Mouse (Mus musculus) adrenal gland, postnatal 25 days (tissue): Measurements from ENCODE around the gene Plin5. TPM values are rescaled to one million over a fixed set of nuclear protein-coding genes. Genes with fewer than 3 reads are reported as not detected.
"Not testable (repeated sequence)": the region's sequence is repeated elsewhere in the genome, so short reads cannot be mapped to it uniquely, and the experiment has no call there.

Experiments used
- DNase-seq: peaks from one replicate; pipeline ENCODE4 v3.0.0; 2021; ENCODE audit warnings: mixed read lengths
- total RNA-seq: library from RNA; stranded (reverse); gene quantifications from 2 replicates; pipeline ENCODE4 v1.2.3, GENCODE M21; 2021

Plin5 gene
- total RNA-seq, 1 experiment from 2014 or later: 55.3 TPM

GRCm38 (mm10) chr17:56107736-56108135 lies 9.7 kb downstream of the Plin5 start:
- no peak for DNase-seq

DNA sequence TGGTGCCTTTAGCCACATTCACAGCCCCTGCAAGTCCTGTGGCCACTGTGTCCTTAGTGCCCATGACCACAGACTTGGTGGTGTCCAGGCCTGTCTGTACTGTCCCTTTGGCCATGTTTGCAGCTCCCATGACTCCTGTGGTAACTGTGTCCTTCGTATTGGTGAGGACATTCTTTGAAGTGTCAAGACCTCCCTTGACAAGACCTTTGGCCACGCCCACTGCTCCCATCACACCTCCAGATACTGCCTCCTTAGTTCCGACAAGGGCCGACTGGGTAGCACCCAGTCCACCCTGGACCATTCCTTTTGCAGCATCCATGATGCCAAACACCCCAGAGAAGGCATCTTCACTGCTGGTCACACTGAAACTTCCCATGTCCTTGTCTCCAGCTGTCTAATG lies 10.4 kb downstream of the Plin5 start:
- DNase-seq: no peak

GRCm38 (mm10) chr17:56106436-56106835 lies 11.0 kb downstream of the Plin5 start:
- DNase-seq: not testable (repeated sequence)

- DNase-seq: not testable (repeated sequence)
These were observed 12.6 kb downstream of the Plin5 start for GRCm38 (mm10) chr17:56104821-56105220.

DNA sequence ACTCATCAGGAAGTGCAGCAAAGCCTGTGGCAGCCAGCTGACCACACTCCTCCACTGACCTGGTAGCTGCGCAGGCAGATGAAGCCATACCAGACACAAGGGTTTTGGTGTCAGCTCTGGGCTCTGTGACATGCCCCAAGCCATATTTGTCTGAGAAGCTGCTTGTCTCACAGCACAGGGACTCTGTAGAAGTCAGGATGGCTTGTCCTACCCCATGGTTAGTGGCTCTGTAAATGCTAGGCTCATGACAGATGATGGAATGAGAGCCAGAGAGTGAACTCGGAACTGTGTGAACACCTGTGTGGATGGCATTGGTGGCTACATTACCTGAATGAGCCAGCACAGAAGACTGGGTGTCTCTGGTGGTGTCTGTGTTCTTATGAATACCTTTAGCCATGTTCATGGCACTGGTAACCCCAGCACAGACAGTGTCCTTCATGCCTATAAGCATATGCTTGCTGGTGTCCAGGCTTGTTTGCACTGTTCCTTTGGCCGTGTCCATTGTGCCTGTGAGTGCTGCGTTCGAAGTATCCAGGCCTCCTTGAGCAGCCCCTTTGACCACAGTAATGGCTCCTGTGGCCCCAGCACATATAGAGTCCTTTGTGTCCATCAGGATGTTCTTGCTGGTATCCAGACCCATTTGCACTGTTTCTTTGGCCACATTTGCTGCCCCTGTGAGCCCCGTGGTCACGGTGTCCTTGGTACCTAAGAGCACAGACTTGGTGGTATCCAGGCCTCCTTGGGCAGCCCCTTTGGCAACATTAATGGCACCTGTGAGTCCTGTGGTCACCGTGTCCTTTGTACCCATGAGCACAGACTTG lies 13.7 kb downstream of the Plin5 start:
- DNase-seq: no peak

DNA sequence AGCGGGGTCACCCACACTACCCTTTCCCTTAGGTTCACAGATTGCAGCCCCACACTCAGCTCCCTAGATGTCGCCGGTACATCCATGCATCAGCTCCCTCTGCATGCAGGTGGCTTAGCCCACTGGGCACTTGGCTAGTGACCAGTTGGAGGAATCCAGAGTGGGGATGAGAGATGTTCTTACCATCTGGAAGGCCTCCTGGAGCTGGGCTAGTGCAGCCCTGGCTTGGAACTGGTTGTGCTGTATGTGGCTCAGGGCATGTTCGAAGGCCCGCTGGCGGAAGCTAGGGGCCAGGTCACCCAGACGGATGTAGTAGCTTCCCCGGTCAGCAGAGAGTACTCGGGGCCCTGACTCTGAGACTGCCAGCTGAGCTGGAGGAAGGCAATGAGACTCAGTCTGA lies 14.5 kb downstream of the Plin5 start:
- DNase-seq: no peak

DNA sequence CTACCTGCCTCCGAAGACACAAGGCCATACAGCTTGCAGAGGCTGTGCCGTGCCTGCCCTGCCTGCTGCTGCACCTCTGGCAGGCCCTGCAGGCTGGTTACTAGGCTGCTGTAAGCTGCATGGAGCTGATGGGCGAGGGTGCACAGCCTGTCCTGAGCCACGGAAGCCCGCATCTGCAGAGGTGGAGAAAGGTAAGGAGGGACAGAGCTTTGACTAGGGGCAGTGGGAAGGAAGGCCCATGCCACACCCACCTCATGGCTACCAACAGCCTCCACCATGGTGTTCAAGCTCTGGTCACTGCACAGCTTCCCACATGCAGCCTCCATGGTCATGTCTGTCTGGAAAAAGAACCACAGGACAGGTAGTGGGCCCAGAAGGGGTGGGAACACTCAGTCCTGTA lies 15.2 kb downstream of the Plin5 start:
- DNase-seq: no peak

DNA sequence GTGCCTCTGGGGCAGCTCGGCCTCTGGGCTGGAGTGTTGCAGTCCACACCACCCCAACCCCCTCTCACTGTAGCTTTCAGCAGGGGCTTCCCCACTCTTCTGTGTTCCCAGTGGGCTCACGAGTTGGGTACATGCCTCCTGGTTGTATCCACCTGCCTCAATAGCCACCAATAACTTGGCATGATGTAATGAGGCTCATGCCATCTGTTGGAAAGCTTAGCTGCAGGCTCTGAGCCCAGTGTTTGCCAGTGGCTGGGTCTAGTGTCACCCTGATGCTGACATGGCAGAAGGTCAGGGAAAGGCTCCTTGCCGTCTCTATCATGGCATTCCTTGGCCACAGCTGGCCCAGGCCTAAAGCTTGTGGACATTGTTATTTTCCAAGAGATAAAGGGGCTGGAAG lies 16.6 kb downstream of the Plin5 start:
- no peak for DNase-seq

- DNase-seq: no peak
These were observed 18.5 kb downstream of the Plin5 start for GRCm38 (mm10) chr17:56098711-56099572.

DNA sequence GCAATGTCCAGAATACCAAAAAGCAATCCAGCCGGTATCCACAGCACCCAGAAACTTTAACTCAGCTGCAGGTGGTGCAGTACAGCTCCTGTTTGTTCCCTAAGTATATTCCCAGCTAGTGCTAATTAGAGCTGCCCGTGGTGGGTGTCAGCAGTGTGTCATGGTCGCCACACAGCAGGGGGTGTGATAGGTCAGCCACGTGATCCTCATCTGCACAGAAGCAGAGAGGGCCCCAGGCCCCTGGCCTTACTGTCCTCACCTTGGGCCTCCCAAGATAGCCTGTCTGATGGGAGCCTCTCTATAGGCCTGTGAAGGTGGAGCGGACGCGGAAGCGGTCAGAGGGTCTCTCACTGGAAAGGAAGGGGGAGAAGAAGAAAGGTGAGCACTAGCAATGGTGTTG lies 19.2 kb downstream of the Plin5 start:
- no peak for DNase-seq

- no peak for DNase-seq
These were observed 20.5 kb downstream of the Plin5 start for GRCm38 (mm10) chr17:56096883-56097282.

GRCm38 (mm10) chr17:56092794-56093193 lies 24.6 kb downstream of the Plin5 start:
- no peak for DNase-seq

DNA sequence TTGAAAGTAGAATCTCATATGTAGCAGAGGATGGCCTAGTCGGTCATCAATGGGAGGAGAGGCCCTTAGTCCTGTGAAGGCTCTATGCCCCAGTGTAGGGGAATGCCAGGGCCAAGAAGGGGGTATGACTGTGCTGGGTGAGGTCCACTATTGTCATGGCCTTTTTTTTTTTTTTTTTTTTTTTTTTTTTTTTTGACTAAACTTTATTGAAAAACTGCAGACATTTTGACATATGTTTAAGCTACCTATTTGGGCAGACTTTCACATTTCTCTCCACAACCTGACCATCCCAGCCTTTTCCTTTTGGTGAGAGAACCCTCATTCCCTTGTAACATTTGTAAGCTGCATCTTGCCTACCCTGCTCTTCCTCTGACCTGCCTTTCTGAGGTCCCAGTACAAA lies 25.1 kb downstream of the Plin5 start:
- no peak for DNase-seq

DNA sequence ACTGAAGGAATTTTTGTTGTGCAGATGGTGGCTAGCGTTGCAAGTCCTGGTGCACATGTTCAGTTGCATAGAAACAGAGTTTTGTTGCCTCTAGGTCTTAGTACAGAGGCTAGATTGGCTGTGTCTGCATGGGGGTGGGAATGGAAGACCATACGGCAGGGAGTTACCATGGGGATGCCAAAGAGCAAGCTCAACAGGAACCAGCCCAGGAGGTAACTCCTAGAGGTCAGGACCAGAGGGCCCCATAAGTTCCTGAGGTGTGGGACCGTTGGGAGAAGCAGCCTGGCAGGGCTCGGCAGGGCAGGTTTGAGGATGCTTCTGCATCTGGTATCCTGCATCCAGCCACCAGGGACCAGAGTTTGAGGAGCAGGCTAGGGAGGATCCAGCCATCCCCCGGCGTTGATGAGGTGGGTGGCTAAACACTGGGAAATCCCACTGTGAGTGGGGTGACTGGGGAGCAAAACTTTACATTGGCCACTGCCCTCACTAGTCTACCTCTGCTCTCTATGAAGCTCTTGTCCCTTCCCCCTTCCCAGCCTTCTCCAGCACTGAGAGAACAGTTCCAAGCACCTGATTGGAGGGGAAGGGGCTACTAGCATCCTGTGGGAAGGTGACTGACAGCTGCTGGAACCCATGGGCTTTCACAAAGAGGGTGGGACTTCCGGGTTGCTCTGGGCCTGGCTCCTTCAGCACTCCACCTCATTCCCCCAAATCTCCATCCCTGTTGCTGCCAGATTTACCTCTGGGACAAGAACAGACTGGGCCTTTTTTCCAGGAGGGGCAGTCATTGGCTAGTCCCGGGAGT lies 36.4 kb downstream of the Plin5 start:
- no peak for DNase-seq

GRCm38 (mm10) chr17:56079921-56080320 lies 37.5 kb downstream of the Plin5 start:
- DNase-seq: peak; percentile 16

- DNase-seq: peak; percentile 98
These were observed 38.3 kb downstream of the Plin5 start, which contains the start of gene Hdgfl2 for GRCm38 (mm10) chr17:56078880-56079795. Hdgfl2 (plus strand) TSS chr17:56079634.

- not testable (repeated sequence) for DNase-seq
These were observed 39.0 kb downstream of the Plin5 start for GRCm38 (mm10) chr17:56078361-56078760.

DNA sequence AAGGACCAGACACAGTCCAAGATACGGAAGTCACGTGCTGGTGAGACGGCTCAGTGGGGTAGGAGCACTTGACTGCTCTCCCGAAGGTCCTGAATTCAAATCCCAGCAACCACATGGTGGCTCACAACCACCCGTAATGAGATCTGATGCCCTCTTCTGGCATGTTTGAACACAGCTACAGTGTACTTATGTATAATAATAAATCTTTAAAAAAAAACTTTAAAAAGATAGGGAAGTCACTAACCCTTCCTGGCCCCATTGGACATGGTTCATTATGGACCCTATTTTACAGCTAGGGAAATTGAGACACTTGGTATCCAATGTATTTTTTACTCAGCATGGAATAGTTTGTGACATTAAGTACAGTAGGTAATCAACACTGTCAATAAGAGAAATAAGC lies 39.9 kb downstream of the Plin5 start:
- DNase-seq: no peak

GRCm38 (mm10) chr17:56074827-56075208 lies 42.6 kb downstream of the Plin5 start, which contains the start of gene Ubxn6:
Ubxn6 (minus strand) TSS chr17:56075028.
- DNase-seq: peak; percentile 99

DNA sequence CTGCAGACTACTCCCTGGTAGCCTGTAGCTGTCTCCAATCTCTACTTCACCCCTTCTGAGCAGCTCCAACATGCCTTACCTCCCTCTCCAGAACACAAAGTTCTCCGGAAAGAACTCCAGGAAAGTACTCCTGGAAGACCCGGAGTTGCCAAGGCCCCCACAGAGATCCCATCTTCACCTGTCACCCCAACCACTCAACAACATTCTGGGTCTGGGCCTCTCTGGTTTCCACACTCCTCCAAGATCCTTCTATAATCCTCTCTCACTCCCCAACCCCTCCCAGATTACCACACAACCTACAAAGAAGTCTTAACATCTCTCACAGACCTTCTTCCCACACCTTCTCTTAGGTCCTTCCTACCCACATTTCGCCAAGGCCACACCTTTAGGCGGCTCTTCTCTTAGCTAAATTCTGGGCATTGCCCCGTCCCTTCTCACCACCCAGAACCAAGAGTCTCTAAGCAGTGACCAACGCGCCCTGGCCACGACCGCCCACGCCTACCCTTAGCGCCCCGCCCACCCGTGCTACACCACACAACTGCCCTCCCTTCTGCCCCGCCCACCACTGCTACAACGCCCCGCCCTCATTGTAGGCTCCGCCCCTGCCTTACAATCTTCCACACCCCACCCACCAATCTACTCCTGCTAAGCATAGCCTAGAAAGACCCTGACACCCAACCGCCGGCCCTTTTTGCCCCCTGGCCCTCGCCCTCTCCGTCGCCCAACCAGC lies 43.1 kb downstream of the Plin5 start:
- peak; percentile 90 for DNase-seq

GRCm38 (mm10) chr17:56072243-56072642 lies 45.2 kb downstream of the Plin5 start:
- DNase-seq: no peak
